8 mouse cellular contexts compared by ENCODE assay signal in the genomic region with DNA sequence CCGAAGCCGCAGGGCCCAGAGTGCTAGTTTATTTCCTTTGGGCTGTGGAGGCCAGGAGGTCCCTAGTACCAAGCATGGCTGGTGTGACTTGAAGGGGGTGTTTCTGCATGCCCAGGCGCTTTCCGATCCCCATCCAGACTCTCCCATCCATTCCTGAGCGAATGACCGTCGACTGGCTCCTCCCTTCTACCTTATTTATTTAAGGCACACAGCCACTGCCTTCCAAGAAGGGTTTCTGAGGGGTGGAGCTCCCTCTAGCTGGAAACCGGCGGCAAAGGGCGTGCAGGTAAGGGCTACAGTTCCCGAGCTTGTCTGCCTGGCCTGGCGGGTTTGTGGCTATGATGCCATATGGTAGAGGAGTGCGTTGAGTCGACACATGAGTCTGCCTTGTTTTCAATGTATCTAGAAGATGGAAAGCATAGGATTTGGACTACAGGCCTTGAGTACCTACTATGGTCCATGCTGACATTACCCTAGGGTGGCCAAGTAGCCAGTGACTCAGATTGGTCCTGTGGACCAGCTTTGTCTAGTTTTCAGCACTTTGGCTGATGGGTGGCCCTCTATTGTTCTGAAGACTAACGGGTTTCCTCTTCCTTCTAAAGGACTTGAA. TPM values are rescaled to one million over a fixed set of nuclear protein-coding genes. Genes with fewer than 3 reads are reported as not detected.
DNase-seq lines count a peak whose midpoint lies in the region; ATAC-seq and TF ChIP-seq lines count a peak whose summit lies in the region.

No protein-coding gene starts in this region.

- H3K4me2 ChIP-seq in hindbrain, embryonic 13.5 days, result peak overlapping the region; percentile 94
- H3K4me2 ChIP-seq in limb, embryonic 12.5 days, result peak overlapping the region; percentile 79
- H3K4me2 ChIP-seq in midbrain, embryonic 15.5 days, result peak overlapping the region; percentile 91

- TF ChIP-seq CTCF in bone marrow, adult 2 months (IDR thresholded peaks at IDR 0.05; ENCODE audit: control insufficient read depth, insufficient read depth, low read length), result peak; percentile 37; the same call in 1 of the 2 replicates

- H3K4me1 ChIP-seq in bone marrow, adult 2 months (ENCODE audit: control insufficient read depth, insufficient read depth, low read length), result peaks cover 4% of the 10 kb centered on the region; the same call in 1 of the 2 replicates
- peaks cover 76% of the 10 kb centered on the region for H3K4me1 ChIP-seq in erythroblast, embryonic 14.5 days (ENCODE audit: control insufficient read depth)
- H3K4me1 ChIP-seq in hindbrain, embryonic 13.5 days (replicated peaks), result peaks cover 57% of the 10 kb centered on the region
- peaks cover 42% of the 10 kb centered on the region for H3K4me1 ChIP-seq in limb, embryonic 12.5 days (replicated peaks)
- peaks cover 50% of the 10 kb centered on the region for H3K4me1 ChIP-seq in midbrain, embryonic 15.5 days

- TF ChIP-seq POLR2A in bone marrow, adult 2 months (IDR thresholded peaks at IDR 0.05; ENCODE audit: borderline replicate concordance, control insufficient read depth, low read depth, low read length), result peak; percentile 18; the same call in 1 of the 2 replicates

- WGBS in bone marrow, adult 2 months, result under 1% methylated on average over 15 of the region's 15 CpGs
- WGBS in hindbrain, embryonic 13.5 days, result 0% methylated on average over 15 of the region's 15 CpGs
- under 1% methylated on average over 15 of the region's 15 CpGs for WGBS in limb, embryonic 12.5 days
- 1% methylated on average over 15 of the region's 15 CpGs for WGBS in midbrain, embryonic 15.5 days

- H3K36me3 ChIP-seq in erythroblast, embryonic 14.5 days (ENCODE audit: control insufficient read depth), result peaks cover 47% of the 10 kb centered on the region
- H3K36me3 ChIP-seq in hindbrain, embryonic 13.5 days, result peaks cover 27% of the 10 kb centered on the region
- H3K36me3 ChIP-seq in limb, embryonic 12.5 days, result peaks cover 46% of the 10 kb centered on the region
- H3K36me3 ChIP-seq in midbrain, embryonic 15.5 days (replicated peaks), result peaks cover 6% of the 10 kb centered on the region; the same call in 1 of the 2 replicates

- peak overlapping the region; percentile 86 for H3K4me3 ChIP-seq in bone marrow, adult 2 months (replicated peaks; ENCODE audit: control insufficient read depth, low read depth, low read length)
- peak overlapping the region; percentile 100 for H3K4me3 ChIP-seq in erythroblast, embryonic 14.5 days (replicated peaks)
- H3K4me3 ChIP-seq in hindbrain, embryonic 13.5 days, result peak overlapping the region; percentile 99
- H3K4me3 ChIP-seq in limb, embryonic 12.5 days (replicated peaks), result peak overlapping the region; percentile 99
- peak overlapping the region; percentile 75 for H3K4me3 ChIP-seq in midbrain, embryonic 15.5 days

- H3K27ac ChIP-seq in bone marrow, adult 2 months (ENCODE audit: control insufficient read depth, insufficient read depth, low read depth, low read length, poor library complexity), result peak overlapping the region; percentile 92
- H3K27ac ChIP-seq in hindbrain, embryonic 13.5 days, result peak overlapping the region; percentile 100
- peak overlapping the region; percentile 100 for H3K27ac ChIP-seq in limb, embryonic 12.5 days
- peak overlapping the region; percentile 100 for H3K27ac ChIP-seq in midbrain, embryonic 15.5 days

- peak overlapping the region; percentile 100 for H3K9ac ChIP-seq in hindbrain, embryonic 13.5 days
- peak overlapping the region; percentile 100 for H3K9ac ChIP-seq in limb, embryonic 12.5 days (replicated peaks)
- H3K9ac ChIP-seq in midbrain, embryonic 15.5 days, result peak overlapping the region; percentile 81

- no peak for ATAC-seq in hindbrain, embryonic 13.5 days (ENCODE audit: low FRiP score)
- no peak for ATAC-seq in limb, embryonic 12.5 days (ENCODE audit: insufficient number of reproducible peaks, insufficient read depth, low FRiP score, low TSS enrichment, low read depth)
- no peak for ATAC-seq in midbrain, embryonic 15.5 days (replicated peaks)

- peak; percentile 64 to 68 for DNase-seq in frontal cortex, postnatal 36 days (ENCODE audit: low spot score in 2 of 2)
- DNase-seq in frontal cortex, postnatal 10 days (ENCODE audit: low spot score in 2 of 2), result no peak
- peak; percentile 61 to 74 for DNase-seq in thymus, postnatal 36 days

- peaks cover 3% of the 10 kb centered on the region for H3K9me3 ChIP-seq in erythroblast, embryonic 14.5 days (ENCODE audit: control insufficient read depth, low read length)
- no peaks in the 10 kb centered on the region for H3K9me3 ChIP-seq in hindbrain, embryonic 13.5 days
- 0 out of 2 replicates have a peak, but pooled peaks cover 2% of the 10 kb centered on the region for H3K9me3 ChIP-seq in limb, embryonic 12.5 days
- no peaks in the 10 kb centered on the region for H3K9me3 ChIP-seq in midbrain, embryonic 15.5 days

- no peaks in the 10 kb centered on the region for H3K27me3 ChIP-seq in erythroblast, embryonic 14.5 days (ENCODE audit: control insufficient read depth)
- no peaks in the 10 kb centered on the region for H3K27me3 ChIP-seq in hindbrain, embryonic 13.5 days
- no peaks in the 10 kb centered on the region for H3K27me3 ChIP-seq in limb, embryonic 12.5 days
- no peaks in the 10 kb centered on the region for H3K27me3 ChIP-seq in midbrain, embryonic 15.5 days (replicated peaks)

RNA-seq across cellular contexts. Expression of gene Ptma, which starts 2.1 kb away (rescaled TPM):
- polyA plus RNA-seq in bone marrow, adult 2 months (2011; ENCODE audit: insufficient read depth, insufficient read length, low replicate concordance, missing spikeins), result 1,145 and 1,395 TPM in 2 replicates
- polyA plus RNA-seq in erythroblast, embryonic 14.5 days (2012), result 597 and 661 TPM in 2 replicates
- polyA plus RNA-seq in hindbrain, embryonic 13.5 days (2015; fragmentation: Nextera tagmentation; extraction: Ambion mirVana), result 2,123 and 2,193 TPM in 2 replicates
- polyA plus RNA-seq in limb, embryonic 12.5 days (2016; fragmentation: Nextera tagmentation; extraction: Ambion mirVana), result 3,930 and 4,018 TPM in 2 replicates
- polyA plus RNA-seq in midbrain, embryonic 15.5 days (2015; fragmentation: Nextera tagmentation; extraction: Ambion mirVana), result 1,373 and 1,532 TPM in 2 replicates

RNA-seq across cellular contexts. Expression of gene Pde6d, which starts 53.8 kb away (rescaled TPM):
- polyA plus RNA-seq in bone marrow, adult 2 months (2011; ENCODE audit: insufficient read depth, insufficient read length, low replicate concordance, missing spikeins), result 11.2 and 15.6 TPM in 2 replicates
- polyA plus RNA-seq in erythroblast, embryonic 14.5 days (2012), result 6.6 and 8.1 TPM in 2 replicates
- polyA plus RNA-seq in hindbrain, embryonic 13.5 days (2015; fragmentation: Nextera tagmentation; extraction: Ambion mirVana), result 92.7 and 97.5 TPM in 2 replicates
- polyA plus RNA-seq in limb, embryonic 12.5 days (2016; fragmentation: Nextera tagmentation; extraction: Ambion mirVana), result 89.8 and 90.7 TPM in 2 replicates
- 103 and 106 TPM in 2 replicates for polyA plus RNA-seq in midbrain, embryonic 15.5 days (2015; fragmentation: Nextera tagmentation; extraction: Ambion mirVana)

RNA-seq across cellular contexts. Expression of gene Cops7b, which starts 54.0 kb away (rescaled TPM):
- 7.3 and 19.4 TPM in 2 replicates for polyA plus RNA-seq in bone marrow, adult 2 months (2011; ENCODE audit: insufficient read depth, insufficient read length, low replicate concordance, missing spikeins)
- polyA plus RNA-seq in erythroblast, embryonic 14.5 days (2012), result 1.8 and 2.0 TPM in 2 replicates
- polyA plus RNA-seq in hindbrain, embryonic 13.5 days (2015; fragmentation: Nextera tagmentation; extraction: Ambion mirVana), result 62.8 and 65.0 TPM in 2 replicates
- polyA plus RNA-seq in limb, embryonic 12.5 days (2016; fragmentation: Nextera tagmentation; extraction: Ambion mirVana), result 57.8 and 59.2 TPM in 2 replicates
- 67.3 and 68.9 TPM in 2 replicates for polyA plus RNA-seq in midbrain, embryonic 15.5 days (2015; fragmentation: Nextera tagmentation; extraction: Ambion mirVana)

Comparison
In these comparisons a context has a peak if more than half of its experiments do, and no peak if none do; other contexts are left out.
1. DNase-seq: peak in frontal cortex, postnatal 36 days (2 of 2) and thymus, postnatal 36 days (2 of 2); none in frontal cortex, postnatal 10 days (0 of 2).
2. Peak in every context shown above with its lines, with median percentiles within 50 percentile points of each other: H3K27ac ChIP-seq, H3K4me3 ChIP-seq, H3K4me2 ChIP-seq and H3K9ac ChIP-seq.